Mouse (Mus musculus) CH12.LX (cell line): ENCODE measurements around the gene Lcn9. TPM values are rescaled to one million over a fixed set of nuclear protein-coding genes. Genes with fewer than 3 reads are reported as not detected.

Experiments used
- DNase-seq: peaks from one replicate; pipeline ENCODE4 v3.0.0-alpha.2; 2013; ENCODE audit errors: extremely low read depth
- H3K27ac ChIP-seq: 2 replicates; pipeline ENCODE4 v1.5.1; 2012; ENCODE audit warnings: low read depth, mild to moderate bottlenecking, control low read depth, moderate library complexity; ENCODE audit not compliant: insufficient read depth
- H3K27me3 ChIP-seq: replicated peaks from 2 replicates; pipeline ENCODE3; 2012; ENCODE audit warnings: inconsistent platforms
- H3K36me3 ChIP-seq, 2 experiments: replicated peaks in 1 of 2; 2 replicates each; pipeline versions ENCODE3 to v1.6.1; 2012; ENCODE audit warnings: inconsistent platforms in 1 of 2, low read length in 1 of 2, mild to moderate bottlenecking in 1 of 2, mixed read lengths in 1 of 2, moderate library complexity in 1 of 2; ENCODE audit not compliant: control insufficient read depth in 1 of 2, insufficient read depth in 1 of 2
- H3K4me1 ChIP-seq, 2 experiments: 2 replicates each; pipeline ENCODE4 v1.6.1; 2012; ENCODE audit warnings: inconsistent platforms in 1 of 2, moderate library complexity in 1 of 2; ENCODE audit not compliant: insufficient read depth in 2 of 2, control insufficient read depth in 1 of 2
- H3K4me2 ChIP-seq: 2 replicates; pipeline ENCODE4 v1.6.1; 2012; ENCODE audit warnings: low read depth, mild to moderate bottlenecking, control low read depth; ENCODE audit not compliant: poor library complexity, insufficient read depth, severe bottlenecking
- H3K4me3 ChIP-seq, 3 experiments: fragments of 150-350 bp in 1 of 3; sonication (generic) in 1 of 3; replicated peaks in 1 of 3; 2 replicates each; pipeline versions ENCODE3 to v1.5.1; 2011 to 2012; ENCODE audit warnings: low read depth in 2 of 3, low read length in 2 of 3, mild to moderate bottlenecking in 2 of 3, moderate library complexity in 2 of 3, control low read depth in 1 of 3, improper control_type of control experiment in 1 of 3, inconsistent platforms in 1 of 3, mixed read lengths in 1 of 3; ENCODE audit not compliant: poor library complexity in 1 of 3
- H3K79me2 ChIP-seq: replicated peaks from 2 replicates; pipeline ENCODE4 v1.6.1; 2012; ENCODE audit warnings: mild to moderate bottlenecking, moderate library complexity; ENCODE audit not compliant: control insufficient read depth, poor library complexity, insufficient read depth, severe bottlenecking; ENCODE audit errors: extremely low read depth
- H3K9ac ChIP-seq: 2 replicates; pipeline ENCODE4 v1.6.1; 2012; ENCODE audit warnings: low read depth, mild to moderate bottlenecking, control low read depth, moderate library complexity; ENCODE audit not compliant: insufficient read depth
- H3K9me3 ChIP-seq: replicated peaks from 2 replicates; pipeline ENCODE3; 2012; ENCODE audit warnings: low read length, inconsistent platforms, mixed read lengths
- BHLHE40 ChIP-seq: IDR thresholded peaks from 2 replicates; pipeline ENCODE4 v1.6.1; 2011; ENCODE audit warnings: mild to moderate bottlenecking, low read depth, low read length, improper control_type of control experiment
- CHD1 ChIP-seq: IDR thresholded peaks from 2 replicates; pipeline ENCODE4 v1.6.1; 2012; ENCODE audit warnings: low read depth, low read length, improper control_type of control experiment, inconsistent platforms
- CTCF ChIP-seq, 2 experiments: IDR thresholded peaks in 1 of 2; conservative IDR thresholded peaks in 1 of 2; 2 replicates each; pipeline ENCODE4 v1.5.1; 2011 to 2012; ENCODE audit warnings: low read depth in 2 of 2, low read length in 2 of 2, improper control_type of control experiment in 1 of 2, inconsistent platforms in 1 of 2, mild to moderate bottlenecking in 1 of 2, moderate library complexity in 1 of 2
- GABPA ChIP-seq: IDR thresholded peaks from 2 replicates; pipeline ENCODE4 v1.6.1; 2012; ENCODE audit warnings: low read depth, low read length, improper control_type of control experiment, inconsistent platforms; ENCODE audit not compliant: insufficient replicate concordance
- HCFC1 ChIP-seq: IDR thresholded peaks from 2 replicates; pipeline ENCODE4 v1.6.1; 2012; ENCODE audit warnings: low read depth, mild to moderate bottlenecking, inconsistent platforms, low read length, improper control_type of control experiment
- JUN ChIP-seq: IDR thresholded peaks from 2 replicates; pipeline ENCODE4 v1.6.1; 2011; ENCODE audit warnings: low read depth, mild to moderate bottlenecking, low read length, improper control_type of control experiment, moderate library complexity; ENCODE audit not compliant: insufficient read depth
- KAT2A ChIP-seq: IDR thresholded peaks from 2 replicates; pipeline ENCODE4 v1.6.1; 2012; ENCODE audit warnings: low read length, improper control_type of control experiment, inconsistent platforms; ENCODE audit not compliant: insufficient replicate concordance
- MAX ChIP-seq: IDR thresholded peaks from 2 replicates; pipeline ENCODE4 v1.6.1; 2011; ENCODE audit warnings: low read length, improper control_type of control experiment
- MAZ ChIP-seq: IDR thresholded peaks from 2 replicates; pipeline ENCODE4 v1.6.1; 2012; ENCODE audit warnings: low read depth, mild to moderate bottlenecking, inconsistent platforms, low read length, improper control_type of control experiment, moderate library complexity
- MEF2A ChIP-seq: IDR thresholded peaks from 2 replicates; pipeline ENCODE4 v1.6.1; 2014; ENCODE audit warnings: low read depth, mild to moderate bottlenecking, inconsistent platforms, low read length, improper control_type of control experiment, borderline replicate concordance
- MXI1 ChIP-seq: IDR thresholded peaks from 2 replicates; pipeline ENCODE4 v1.6.1; 2011; ENCODE audit warnings: mild to moderate bottlenecking, low read depth, low read length, improper control_type of control experiment
- NELFE ChIP-seq: IDR thresholded peaks from 2 replicates; pipeline ENCODE4 v1.6.1; 2011; ENCODE audit warnings: low read depth, low read length, improper control_type of control experiment
- NRF1 ChIP-seq: IDR thresholded peaks from 2 replicates; pipeline ENCODE4 v1.6.1; 2014; ENCODE audit warnings: low read depth, mild to moderate bottlenecking, inconsistent platforms, low read length, improper control_type of control experiment, moderate library complexity
- POLR2A ChIP-seq: IDR thresholded peaks from 2 replicates; pipeline ENCODE4 v1.6.1; 2011; ENCODE audit warnings: low read depth, mild to moderate bottlenecking, improper control_type of control experiment, low read length
- POLR2AphosphoS2 ChIP-seq: IDR thresholded peaks from 2 replicates; pipeline ENCODE4 v1.6.1; 2011; ENCODE audit warnings: low read depth, low read length, improper control_type of control experiment
- SIN3A ChIP-seq: IDR thresholded peaks from 2 replicates; pipeline ENCODE4 v1.6.1; 2012; ENCODE audit warnings: low read length, improper control_type of control experiment, inconsistent platforms
- SMC3 ChIP-seq: IDR thresholded peaks from 2 replicates; pipeline ENCODE4 v1.6.1; 2011; ENCODE audit warnings: low read depth, low read length, improper control_type of control experiment
- TBP ChIP-seq: conservative IDR thresholded peaks from 2 replicates; pipeline ENCODE4 v1.6.1; 2011; ENCODE audit warnings: low read depth, low read length, improper control_type of control experiment
- UBTF ChIP-seq: IDR thresholded peaks from 2 replicates; pipeline ENCODE4 v1.6.1; 2012; ENCODE audit warnings: low read depth, mild to moderate bottlenecking, inconsistent platforms, low read length, improper control_type of control experiment, moderate library complexity
- USF2 ChIP-seq: conservative IDR thresholded peaks from 2 replicates; pipeline ENCODE4 v1.6.1; 2011; ENCODE audit warnings: low read depth, low read length, improper control_type of control experiment
- ZC3H11A ChIP-seq: IDR thresholded peaks from 2 replicates; pipeline ENCODE4 v1.6.1; 2012; ENCODE audit warnings: low read depth, mild to moderate bottlenecking, inconsistent platforms, low read length, improper control_type of control experiment
- ZKSCAN1 ChIP-seq: IDR thresholded peaks from 2 replicates; pipeline ENCODE4 v1.6.1; 2012; ENCODE audit warnings: low read depth, inconsistent platforms, low read length, improper control_type of control experiment, borderline replicate concordance
- dilution Hi-C: fragments of 300-500 bp; cut with MboI; formaldehyde crosslinking; loops from 2 replicates; pipeline ENCODE4 v1.14.3; 2020; ENCODE audit warnings: low sequenced_read_pairs; ENCODE audit not compliant: extremely low pct_unique_long_range_greater_than_20kb, extremely low pct_ligation_motif_present
- in situ Hi-C: fragments of 300-500 bp; cut with MboI; formaldehyde crosslinking; loops from 3 replicates; pipeline ENCODE4 v1.14.3; 2019; ENCODE audit warnings: low sequenced_read_pairs, low pct_ligation_motif_present, low pct_unique_long_range_greater_than_20kb, mixed read lengths
- polyA plus RNA-seq: library from polyadenylated mRNA; unstranded; fragments of >175 nt; gene quantifications from 2 replicates; pipeline ENCODE4 v1.2.1, GENCODE M21; 2012; ENCODE audit warnings: low read depth; ENCODE audit not compliant: insufficient read length
- total RNA-seq, 2 experiments: library from RNA; depleted of rRNA; stranded (reverse); fragments of 300-350 nt in 1 of 2; fragments of >200 nt in 1 of 2; gene quantifications; 2 replicates each; pipeline ENCODE4 v1.2.3; 2012 to 2014

Lcn9 gene
- total and polyA plus RNA-seq, 3 experiments = not detected

DNA sequence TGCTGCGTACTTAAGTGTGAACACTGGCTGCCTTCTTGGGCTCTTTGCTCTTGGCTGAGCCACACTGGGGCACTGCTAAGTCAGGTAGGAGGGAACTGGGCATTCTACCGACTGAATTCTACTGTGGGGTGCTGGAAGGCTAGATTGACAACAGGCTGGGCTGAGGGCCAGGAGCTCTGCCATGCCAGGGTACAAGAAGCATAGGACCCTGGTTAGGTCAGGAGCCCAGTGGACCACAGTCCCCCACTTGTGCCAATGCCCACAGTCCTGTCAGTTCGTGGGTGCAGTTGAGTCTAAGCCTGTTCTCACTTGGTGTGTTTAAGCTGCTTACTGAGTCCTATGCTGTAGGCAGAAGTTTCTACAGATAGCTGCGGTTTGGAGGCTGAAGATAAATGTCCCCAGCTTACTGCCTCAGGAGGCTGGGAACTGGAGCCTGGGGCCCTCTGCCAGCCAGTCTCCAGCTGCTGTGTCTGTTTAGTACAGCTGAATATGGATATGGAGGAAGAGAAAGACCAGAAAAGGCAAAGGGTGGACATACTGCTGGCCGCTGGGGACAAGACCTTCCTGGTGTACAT is 39.8 kb downstream of the Lcn9 start:
- in situ Hi-C loops (no loop called here), dilution Hi-C loops (no loop called here)
- H3K27me3 ChIP-seq = peaks cover 74% of the 10 kb centered on the region
- H3K9me3 ChIP-seq = no peaks in the 10 kb centered on the region
- H3K79me2 ChIP-seq = no peaks in the 10 kb centered on the region
- TF ChIP-seq NRF1 (no peak), MAZ (no peak), KAT2A (no peak), USF2 (no peak), POLR2A (no peak), JUN (no peak), CHD1 (no peak), HCFC1 (no peak), GABPA (no peak), NELFE (no peak), MXI1 (no peak), ZC3H11A (no peak), TBP (no peak), CTCF (conservative IDR thresholded peaks at IDR 0.05 in 1 of 2, IDR thresholded peaks at IDR 0.05 in 1 of 2; ENCODE audit: low read depth in 2 of 2, low read length in 2 of 2) (no peak), POLR2AphosphoS2 (no peak), UBTF (no peak), SIN3A (no peak), BHLHE40 (no peak)
- no peaks in the 10 kb centered on the region for H3K36me3 ChIP-seq
- H3K4me1 ChIP-seq = no peaks in the 10 kb centered on the region
- H3K4me3 ChIP-seq = no peak overlapping the region
- no peak for DNase-seq
- no peak overlapping the region for H3K9ac ChIP-seq
- H3K27ac ChIP-seq = no peak overlapping the region
- no peak overlapping the region for H3K4me2 ChIP-seq

- Histone ChIP-seq H3K9ac (no peak within 1 kb of the TSS), H3K79me2 (no peaks in the 10 kb centered on the region), H3K27me3 (peaks cover 74% of the 10 kb centered on the region), H3K9me3 (no peaks in the 10 kb centered on the region), H3K27ac (no peak within 1 kb of the TSS), H3K4me2 (no peak within 1 kb of the TSS), H3K36me3 (no peaks in the 10 kb centered on the region), H3K4me1 (no peaks in the 10 kb centered on the region), H3K4me3 (no peak within 1 kb of the TSS)
- dilution Hi-C loops (no loop called here), in situ Hi-C loops (no loop called here)
- TF ChIP-seq GABPA (no peak), MEF2A (no peak), ZKSCAN1 (no peak), SMC3 (no peak), MAZ (no peak), MAX (no peak), CHD1 (no peak)
- no peak for DNase-seq
Observed at GRCm38 (mm10) chr2:25863337-25864131, 40.6 kb downstream of the Lcn9 start, which contains the start of gene Kcnt1. Kcnt1 (plus strand) TSS chr2:25863734.
